Mouse (Mus musculus): ENCODE measurements around the gene Iqca.

Gene Iqca

GRCm38 (mm10) chr1:90092816-90093493 is 60.2 kb downstream of the Iqca start:
- CTCF ChIA-PET, result interaction anchor here (0.6 to 1.5 kb wide), 18 partner anchors 13 to 1418 kb away, joined by 3 to 16 read pairs (median 3); partner anchors contain the start of gene Iqca (in 2 of the 4)
- POLR2A ChIA-PET, result interaction anchor here in 2 of 4 experiments (0.8 to 2.1 kb wide), 3 partner anchors 9 to 111 kb away, joined by 3 to 7 read pairs (median 5); partner anchors contain the start of gene Ackr3 (in 1 of the 2)

- CTCF ChIA-PET, result no interaction called here
- POLR2A ChIA-PET, result interaction anchor here in 1 of 4 experiments (0.9 to 2.7 kb wide), 4 partner anchors 10 to 78 kb away, joined by 3 to 9 read pairs (median 3); no protein-coding TSS in a partner anchor
Observed at GRCm38 (mm10) chr1:90088192-90088990, 64.8 kb downstream of the Iqca start.

GRCm38 (mm10) chr1:90086461-90086860 is 66.7 kb downstream of the Iqca start:
- ChIA-PET POLR2A (interaction anchor here in 1 of 4 experiments (0.8 to 0.9 kb wide), 2 partner anchors 11 to 23 kb away, joined by 3 read pairs; no protein-coding TSS in a partner anchor), CTCF (no interaction called here)

- POLR2A ChIA-PET, result interaction anchor here in 1 of 4 experiments (0.8 to 1.2 kb wide), 4 partner anchors 10 to 445 kb away, joined by 3 to 8 read pairs (median 4); no protein-coding TSS in a partner anchor
- CTCF ChIA-PET, result interaction anchor here in 3 of 4 experiments (0.5 to 1.3 kb wide), 3 partner anchors 38 to 507 kb away, joined by 3 to 4 read pairs (median 3); no protein-coding TSS in a partner anchor
Observed at GRCm38 (mm10) chr1:90085526-90086157, 67.6 kb downstream of the Iqca start.

- ChIA-PET CTCF (interaction anchor here in 3 of 4 experiments (0.6 to 1.2 kb wide), 4 partner anchors 55 to 515 kb away, joined by 3 to 4 read pairs (median 3); no protein-coding TSS in a partner anchor), POLR2A (interaction anchor here in 1 of 4 experiments (1.5 kb wide), 1 partner anchor 17 kb away, joined by 3 read pairs; no protein-coding TSS in a partner anchor)
Observed at GRCm38 (mm10) chr1:90076291-90076690, 76.9 kb downstream of the Iqca start.

GRCm38 (mm10) chr1:90074779-90075178 is 78.4 kb downstream of the Iqca start:
- ChIA-PET CTCF (no interaction called here), POLR2A (interaction anchor here in 3 of 4 experiments (0.5 to 3.2 kb wide), 4 partner anchors 10 to 1713 kb away, joined by 3 to 9 read pairs (median 4); no protein-coding TSS in a partner anchor)

- POLR2A ChIA-PET, result interaction anchor here in 3 of 4 experiments (0.6 to 1.8 kb wide), 5 partner anchors 18 to 1518 kb away, joined by 3 to 6 read pairs (median 3); no protein-coding TSS in a partner anchor
Observed at GRCm38 (mm10) chr1:90071812-90072580, 81.2 kb downstream of the Iqca start.

GRCm38 (mm10) chr1:90060599-90060998 is 92.6 kb downstream of the Iqca start:
- ChIA-PET CTCF (interaction anchor here (0.5 to 2.5 kb wide), 14 partner anchors 9 to 532 kb away, joined by 3 to 20 read pairs (median 4); partner anchors contain the start of gene Iqca (in 1 of the 4)), POLR2A (interaction anchor here in 3 of 4 experiments (0.6 to 1.9 kb wide), 6 partner anchors 10 to 542 kb away, joined by 3 to 12 read pairs (median 4); partner anchors contain the start of gene Cops8 (in 1 of the 3))

More at GRCm38 (mm10) chr1:90071812-90072580, 81.2 kb downstream of the Iqca start:
- CTCF ChIA-PET, result no interaction called here

GRCm38 (mm10) chr1:90060054-90060453 is 93.1 kb downstream of the Iqca start:
- ChIA-PET CTCF (interaction anchor here (0.5 to 2.5 kb wide), 18 partner anchors 9 to 1670 kb away, joined by 3 to 20 read pairs (median 4); partner anchors contain the start of gene Iqca (in 1 of the 4)), POLR2A (interaction anchor here (0.6 to 1.9 kb wide), 8 partner anchors 11 to 215 kb away, joined by 3 to 12 read pairs (median 4); partner anchors contain the start of gene Ackr3 (in 1 of the 4))

GRCm38 (mm10) chr1:90054991-90055390 is 98.2 kb downstream of the Iqca start:
- CTCF ChIA-PET, result no interaction called here

GRCm38 (mm10) chr1:90051347-90051746 is 101.9 kb downstream of the Iqca start:
- POLR2A ChIA-PET, result interaction anchor here in 3 of 4 experiments (0.6 to 0.7 kb wide), 3 partner anchors 539 to 610 kb away, joined by 3 to 4 read pairs (median 4); no protein-coding TSS in a partner anchor
- CTCF ChIA-PET, result interaction anchor here (0.6 to 3.7 kb wide), 22 partner anchors 9 to 748 kb away, joined by 3 to 20 read pairs (median 7); partner anchors contain the start of gene Ackr3 (in 1 of the 4)

More at GRCm38 (mm10) chr1:90054991-90055390, 98.2 kb downstream of the Iqca start:
- POLR2A ChIA-PET, result no interaction called here

GRCm38 (mm10) chr1:90050046-90050739 is 103.0 kb downstream of the Iqca start:
- POLR2A ChIA-PET, result interaction anchor here in 2 of 4 experiments (0.7 to 2.5 kb wide), 2 partner anchors 153 to 609 kb away, joined by 3 to 7 read pairs; partner anchors contain the start of gene Ackr3 (in 1 of the 2)

GRCm38 (mm10) chr1:90028305-90028704 is 124.9 kb downstream of the Iqca start:
- POLR2A ChIA-PET, result no interaction called here

More at GRCm38 (mm10) chr1:90050046-90050739, 103.0 kb downstream of the Iqca start:
- CTCF ChIA-PET, result interaction anchor here (0.6 to 3.7 kb wide), 20 partner anchors 10 to 1639 kb away, joined by 3 to 20 read pairs (median 4); no protein-coding TSS in a partner anchor

GRCm38 (mm10) chr1:90026945-90027344 is 126.3 kb downstream of the Iqca start:
- POLR2A ChIA-PET, result interaction anchor here in 1 of 4 experiments (0.6 kb wide), 1 partner anchor 131 kb away, joined by 3 read pairs; no protein-coding TSS in a partner anchor

More at GRCm38 (mm10) chr1:90028305-90028704, 124.9 kb downstream of the Iqca start:
- CTCF ChIA-PET, result interaction anchor here in 3 of 4 experiments (1.0 to 2.0 kb wide), 4 partner anchors 15 to 562 kb away, joined by 3 to 4 read pairs (median 4); partner anchors contain the start of gene Ackr3 (in 1 of the 3)

GRCm38 (mm10) chr1:90020336-90020735 is 132.9 kb downstream of the Iqca start:
- ChIA-PET CTCF (interaction anchor here in 1 of 4 experiments (0.7 kb wide), 1 partner anchor 29 kb away, joined by 3 read pairs; no protein-coding TSS in a partner anchor), POLR2A (interaction anchor here in 1 of 4 experiments (0.6 kb wide), 1 partner anchor 548 kb away, joined by 3 read pairs; no protein-coding TSS in a partner anchor)

More at GRCm38 (mm10) chr1:90026945-90027344, 126.3 kb downstream of the Iqca start:
- CTCF ChIA-PET, result interaction anchor here (0.6 to 2.0 kb wide), 10 partner anchors 9 to 565 kb away, joined by 3 to 6 read pairs (median 3); no protein-coding TSS in a partner anchor

- CTCF ChIA-PET, result interaction anchor here in 3 of 4 experiments (0.6 to 1.2 kb wide), 3 partner anchors 9 to 575 kb away, joined by 3 read pairs; no protein-coding TSS in a partner anchor
- POLR2A ChIA-PET, result no interaction called here
Observed at GRCm38 (mm10) chr1:90018071-90018470, 135.1 kb downstream of the Iqca start.
